Mouse (Mus musculus): ENCODE data around the gene Kmt5b.

DNA sequence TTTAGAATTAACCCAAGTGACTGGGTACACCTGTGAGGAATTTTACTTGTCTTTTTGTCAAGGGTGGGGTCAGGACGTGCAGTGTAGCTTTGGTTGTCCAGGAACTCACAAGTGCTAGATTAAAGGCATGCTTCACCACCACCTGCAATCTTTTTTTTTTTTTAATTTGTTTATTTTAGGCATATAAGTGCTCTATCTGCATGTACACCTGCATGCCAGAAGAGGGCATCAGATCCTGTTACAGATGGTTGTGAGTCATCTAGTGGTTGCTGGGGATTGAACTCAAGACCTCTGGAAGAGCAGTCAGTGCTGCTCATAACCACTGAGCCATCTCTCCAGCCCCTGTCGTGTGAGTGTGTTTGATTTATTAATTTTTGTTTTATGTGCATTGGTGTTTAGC, 38.3 kb upstream of the Kmt5b start:
- TF ChIP-seq CTCF (IDR thresholded peaks at IDR 0.05; ENCODE audit: control insufficient read depth, insufficient read depth, insufficient replicate concordance, low read depth, low read length) (no peak), POLR2A (IDR thresholded peaks at IDR 0.05; ENCODE audit: control insufficient read depth, low read depth, low read length) (no peak)

Data from testis, adult 2 months (tissue).